Mouse (Mus musculus) adrenal gland, adult 10 weeks (tissue): ENCODE results near the gene Dclre1c. TPM values are rescaled to one million over a fixed set of nuclear protein-coding genes. Genes with fewer than 3 reads are reported as not detected.

Experiments
- polyA plus RNA-seq: library from polyadenylated mRNA; stranded (reverse); fragments of 350-450 nt; fragmentation: Illumina TruSeq; extraction: RNeasy Lipid Tissue Mini Kit (QIAGEN cat#74804); gene quantifications from one replicate; pipeline ENCODE4 v1.2.3, GENCODE M21; 2014; ENCODE audit warnings: low read depth, low replicate concordance

The Dclre1c gene
- 13.4 TPM for polyA plus RNA-seq

DNA sequence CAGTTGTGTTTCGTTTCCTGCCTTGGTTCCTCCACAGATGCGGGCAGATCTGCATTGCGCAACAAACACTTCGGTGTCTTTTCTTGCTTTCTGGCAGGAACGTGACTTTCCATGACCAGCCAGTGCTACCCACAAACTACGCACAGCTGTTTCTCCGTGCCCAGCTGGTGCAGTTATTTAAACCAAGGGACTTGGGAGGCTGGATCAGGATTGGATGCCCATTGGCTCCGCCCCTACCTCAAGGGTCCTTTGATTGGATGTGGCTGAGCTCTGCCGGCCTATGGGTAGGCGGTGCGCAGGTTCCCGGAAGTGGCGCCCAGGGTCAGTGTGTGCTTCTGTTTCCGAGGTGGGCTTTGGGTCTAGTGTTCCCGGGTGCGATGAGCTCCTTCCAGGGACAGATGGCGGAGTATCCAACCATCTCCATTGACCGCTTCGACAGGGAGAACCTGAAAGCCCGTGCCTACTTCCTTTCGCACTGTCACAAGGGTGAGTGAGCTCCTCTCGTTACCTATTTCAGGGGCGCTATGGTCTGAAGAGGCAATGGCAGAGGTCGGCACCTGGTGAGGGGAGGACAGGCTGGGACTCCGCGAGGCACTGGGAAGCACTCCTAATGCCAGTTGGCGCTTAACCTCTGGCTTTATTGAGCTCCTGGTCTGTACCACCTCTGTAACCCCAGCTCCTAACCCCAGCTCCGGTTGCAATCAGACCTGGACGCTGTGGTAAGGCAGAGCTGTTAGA is at the start of gene Dclre1c:
Dclre1c (plus strand) TSS at position 291 of the 738 bp plus-strand sequence.

DNA sequence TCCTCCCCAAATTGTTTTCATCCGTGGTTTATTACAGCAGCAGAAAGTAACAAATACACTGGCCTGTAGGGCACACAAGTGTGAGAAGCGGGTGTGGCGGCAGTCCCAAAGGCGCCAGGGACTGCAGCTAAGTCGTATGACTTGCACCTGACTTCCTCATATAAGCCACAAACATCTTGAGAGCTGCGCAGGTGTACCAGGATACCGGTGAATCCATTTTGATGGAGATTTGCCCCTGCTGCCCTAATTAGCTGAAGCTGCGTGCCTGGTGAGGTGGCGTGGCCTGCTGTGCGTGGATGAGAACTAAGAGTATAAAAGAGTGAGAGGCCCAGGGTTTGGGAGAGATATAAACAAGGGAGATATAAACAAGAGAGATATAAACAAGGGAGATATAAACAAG is 26.8 kb upstream of the Dclre1c start, which contains the start of gene Olah:
Olah (minus strand) TSS at position 101 of the 400 bp plus-strand sequence.

DNA sequence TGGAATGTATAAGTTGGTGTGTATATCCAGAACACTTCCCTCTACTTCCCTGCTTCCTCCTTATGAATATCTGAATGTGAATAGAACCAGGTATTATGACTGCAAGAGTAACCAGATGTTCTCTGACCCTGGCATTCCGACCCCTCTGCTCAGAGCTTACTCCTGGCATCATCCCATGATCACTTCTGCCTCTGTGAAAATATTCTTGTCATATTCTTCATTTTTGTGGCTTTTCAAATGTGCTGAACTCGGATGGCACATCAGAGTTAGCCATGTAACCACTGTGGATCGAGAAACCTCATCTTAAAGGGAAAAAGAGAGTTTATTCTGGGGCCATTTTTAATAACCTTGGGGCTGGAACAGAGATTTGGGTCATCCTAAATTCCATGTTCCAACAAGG is 1.4 kb upstream of the Dclre1c start, which contains the start of gene Meig1:
Meig1 (minus strand) TSS at position 101 of the 400 bp plus-strand sequence.

DNA sequence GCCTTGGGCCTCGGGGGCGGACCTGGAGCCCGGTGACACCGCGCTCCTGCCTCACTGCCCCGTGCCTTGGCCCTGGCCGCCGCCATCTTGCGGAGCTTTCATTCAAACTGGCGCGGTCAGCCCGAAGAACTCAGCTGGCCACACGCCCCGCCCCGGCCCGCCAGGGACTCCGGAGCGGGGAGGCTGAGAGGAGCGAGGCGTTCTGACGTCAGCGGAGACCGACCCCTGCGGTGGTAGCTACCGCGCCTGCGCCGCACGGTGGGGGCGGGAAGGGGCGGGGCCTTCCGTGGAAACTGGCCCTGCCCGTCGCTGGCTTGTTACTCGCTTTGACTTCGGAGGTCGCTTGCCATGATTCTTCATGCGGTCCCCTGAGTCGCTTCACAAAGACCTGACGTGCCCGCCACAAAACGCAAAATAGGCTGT is 50.9 kb downstream of the Dclre1c start, which contains the start of gene Suv39h2:
Suv39h2 (minus strand) TSS at position 171 of the 423 bp plus-strand sequence.

DNA sequence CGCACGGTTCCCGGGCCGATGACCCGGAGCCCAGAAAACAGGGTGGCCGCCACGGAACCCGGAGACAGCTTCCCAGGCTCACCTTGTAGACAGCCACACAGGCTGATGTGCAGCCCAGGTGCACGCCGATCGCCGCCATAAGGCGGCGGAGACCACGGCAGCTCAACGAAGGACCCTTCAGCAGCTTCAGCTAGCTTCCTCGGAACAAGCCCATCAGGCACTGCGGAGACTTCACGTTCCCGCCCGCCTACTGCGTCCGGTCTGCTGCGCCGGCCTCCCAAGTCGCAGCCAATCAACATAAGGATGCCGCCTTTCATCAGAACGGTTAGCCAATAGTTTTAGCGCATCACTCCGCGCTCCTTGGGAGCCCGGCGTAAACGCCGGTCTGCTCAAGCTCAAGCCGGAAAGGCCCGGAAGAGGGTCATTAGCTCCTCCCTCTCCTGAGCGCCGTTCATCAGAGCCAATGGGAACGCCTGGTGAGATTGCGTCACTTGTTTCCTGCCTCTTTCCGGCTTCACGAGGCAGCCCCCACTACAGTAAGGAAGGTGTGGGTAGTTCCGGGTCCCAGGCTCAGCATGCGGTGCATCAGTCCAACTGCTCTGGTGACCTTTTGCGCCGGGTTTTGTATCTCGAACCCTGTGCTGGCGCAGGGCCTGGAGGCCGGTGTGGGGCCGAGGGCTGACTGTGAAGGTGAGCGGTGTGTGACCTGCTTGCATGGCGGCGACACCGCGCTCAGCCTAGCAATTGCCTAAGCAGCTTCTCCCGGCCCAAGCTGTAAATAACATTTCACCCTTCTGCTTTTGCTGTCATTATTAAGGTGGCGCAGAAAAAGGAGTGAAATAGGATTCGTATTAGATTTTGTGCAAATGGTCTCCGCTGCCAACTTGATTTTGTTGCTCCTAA is 88.9 kb downstream of the Dclre1c start, which contains the start of the genes Gm45902, Hspa14 and Cdnf:
Gm45902 (minus strand) TSS at position 239 of the 903 bp plus-strand sequence.
Hspa14 (minus strand) TSS at position 263 of the 903 bp plus-strand sequence.
Cdnf (plus strand) TSS at position 479 of the 903 bp plus-strand sequence.

Other genes starting within 250 kb of the Dclre1c start
- 124 TPM for gene Nmt2, start 139.9 kb upstream of the Dclre1c start, polyA plus RNA-seq
- gene Rpp38, start 91.5 kb upstream of the Dclre1c start, polyA plus RNA-seq, result 19.8 TPM
- not detected for gene Acbd7, start 88.0 kb upstream of the Dclre1c start, polyA plus RNA-seq
- 0.52 TPM for gene Olah, start 26.9 kb upstream of the Dclre1c start, polyA plus RNA-seq
- gene Meig1, start 1.5 kb upstream of the Dclre1c start, polyA plus RNA-seq, result not detected
- 7.6 TPM for gene Suv39h2, start 50.9 kb downstream of the Dclre1c start, polyA plus RNA-seq
- gene Gm45902, start 88.7 kb downstream of the Dclre1c start, polyA plus RNA-seq, result 2.3 TPM
- 46.5 TPM for gene Hspa14, start 88.7 kb downstream of the Dclre1c start, polyA plus RNA-seq
- gene Cdnf, start 88.9 kb downstream of the Dclre1c start, polyA plus RNA-seq, result 8.3 TPM
- gene Fam107b, start 146.4 kb downstream of the Dclre1c start, polyA plus RNA-seq, result 30.1 TPM